Mouse (Mus musculus) embryo, embryonic 10.5 days (tissue): ENCODE results near the gene Chd1.

ENCODE experiments used
- DNase-seq: peaks from one replicate; pipeline ENCODE4 v3.0.0-alpha.2; 2015; ENCODE audit warnings: low spot score

Gene Chd1

DNA sequence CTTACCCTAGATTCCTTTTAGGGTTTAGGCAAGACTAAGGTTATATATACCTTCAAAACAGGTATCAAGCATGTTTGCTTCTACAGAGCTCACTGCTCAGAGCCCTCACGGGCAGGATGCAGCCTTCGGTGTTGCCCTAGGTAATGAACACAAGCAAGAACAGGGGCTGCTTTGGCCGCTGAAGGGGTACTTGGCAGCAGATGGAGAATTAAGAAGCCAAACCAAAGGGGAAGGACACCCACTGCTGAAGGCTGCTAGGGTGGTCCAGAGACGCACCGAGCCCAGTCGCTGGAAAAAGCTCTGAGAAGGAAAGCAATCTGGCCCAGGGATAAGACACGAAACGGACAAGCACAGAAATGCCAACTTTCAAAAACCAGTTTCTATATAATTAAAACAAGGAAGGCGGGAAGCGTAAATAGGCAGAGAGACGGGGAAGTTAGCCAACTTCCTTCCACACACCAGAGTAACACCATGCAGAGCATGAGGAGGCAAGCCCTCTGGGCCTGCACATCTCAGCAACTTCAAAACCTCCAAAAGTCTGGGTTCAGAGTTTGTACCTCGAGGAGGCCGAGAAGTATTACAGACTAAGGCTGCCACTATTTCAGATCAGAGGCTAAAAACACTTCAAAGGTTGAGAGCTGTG lies 107.5 kb downstream of the Chd1 start:
- no peak for DNase-seq

DNA sequence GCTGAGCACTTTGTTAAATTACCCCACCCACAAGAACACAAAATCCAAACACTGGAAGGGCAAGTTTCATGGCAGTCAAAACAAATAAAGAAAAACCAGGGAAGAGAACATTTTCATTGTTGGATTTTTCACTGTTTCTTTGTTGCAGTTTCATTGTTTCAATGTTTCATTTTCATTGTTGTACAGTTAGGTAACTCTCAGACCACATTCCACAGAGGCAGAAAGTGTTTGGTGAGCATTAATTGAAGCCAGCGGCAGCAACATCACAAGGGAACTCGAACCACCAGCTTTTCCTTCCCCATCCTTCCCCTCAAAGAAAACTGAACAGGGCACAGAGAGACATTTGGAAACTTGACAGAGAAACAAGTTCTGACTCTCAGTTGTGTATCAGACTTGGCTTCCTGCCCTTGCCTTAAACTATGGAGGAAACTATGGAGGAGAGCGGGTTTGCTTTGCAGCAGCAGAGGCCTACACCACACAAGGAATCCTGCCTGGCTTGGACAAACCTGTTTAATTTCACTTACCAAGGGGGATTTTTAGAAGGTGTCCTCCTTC lies 109.0 kb downstream of the Chd1 start:
- no peak for DNase-seq

- no peak for DNase-seq
Measured at GRCm38 (mm10) chr17:15815312-15816018, 110.7 kb downstream of the Chd1 start.

DNA sequence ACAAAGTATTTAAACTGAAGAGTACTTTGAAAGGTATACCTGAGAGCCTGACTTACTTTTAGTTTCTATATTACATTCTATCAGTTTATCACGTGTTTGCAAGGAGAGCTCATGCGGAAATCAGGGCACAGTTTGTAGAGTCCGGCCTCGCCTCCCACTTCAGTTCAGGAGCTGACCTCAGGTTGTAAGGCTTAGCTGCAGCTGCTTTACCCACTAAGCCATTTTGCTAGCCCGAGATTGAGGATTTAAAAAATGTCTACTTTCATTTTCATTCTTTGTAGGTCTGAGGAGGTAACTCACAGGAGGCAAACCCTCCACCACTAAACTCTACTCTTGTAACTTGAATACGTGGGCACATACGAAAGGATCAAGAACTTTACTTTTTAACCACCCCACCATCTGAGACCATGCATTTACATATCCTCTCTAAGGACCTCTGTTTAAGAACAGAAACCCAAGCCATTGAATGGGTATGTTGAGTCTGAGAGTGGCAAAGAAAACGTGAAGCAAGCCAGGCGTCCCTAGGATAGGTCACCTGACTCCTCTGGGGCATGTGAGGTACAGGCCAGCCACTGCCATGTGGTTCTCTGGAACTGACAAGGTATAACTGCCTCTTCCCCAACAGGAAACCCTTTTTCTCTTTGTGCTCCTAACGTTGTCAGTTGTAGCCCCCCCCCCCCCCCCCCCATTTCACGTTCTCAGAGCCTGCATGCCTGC lies 111.8 kb downstream of the Chd1 start:
- no peak for DNase-seq

DNA sequence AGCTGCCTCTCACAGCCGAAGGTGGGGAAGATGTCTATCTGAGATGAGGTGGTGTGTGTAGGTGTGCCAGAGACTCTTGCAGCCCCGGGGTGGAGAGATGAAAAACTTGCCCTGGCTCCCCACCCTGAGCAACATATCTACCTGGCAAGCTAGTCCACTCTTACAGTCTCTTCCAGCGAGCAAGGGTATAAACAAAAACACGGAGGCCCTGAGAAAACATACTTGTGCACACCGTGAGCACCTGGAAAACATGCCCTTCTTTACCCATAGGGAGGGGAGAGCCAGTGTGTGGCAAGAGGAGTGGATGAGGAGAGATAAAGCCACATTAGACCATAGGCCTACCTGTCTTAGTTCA lies 112.3 kb downstream of the Chd1 start:
- no peak for DNase-seq

DNA sequence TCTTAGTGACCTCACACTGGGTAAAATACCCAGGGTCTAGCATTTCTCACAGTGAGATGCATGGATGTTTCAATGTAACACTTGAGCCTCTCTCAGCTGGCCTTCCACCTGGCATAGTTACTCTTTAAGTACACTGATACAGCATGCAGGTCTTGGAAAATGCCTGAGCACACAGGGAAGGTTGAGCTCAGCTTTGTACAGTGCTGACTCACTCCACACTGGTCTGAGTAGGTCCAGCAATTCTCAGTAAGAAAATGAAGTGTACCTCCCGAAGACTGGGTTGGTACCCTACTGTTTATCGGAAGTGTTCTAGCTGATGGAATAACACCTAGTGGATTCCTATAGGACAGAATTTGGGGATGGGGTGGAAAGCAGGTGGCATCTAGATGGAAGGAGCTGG lies 112.9 kb downstream of the Chd1 start:
- no peak for DNase-seq

DNA sequence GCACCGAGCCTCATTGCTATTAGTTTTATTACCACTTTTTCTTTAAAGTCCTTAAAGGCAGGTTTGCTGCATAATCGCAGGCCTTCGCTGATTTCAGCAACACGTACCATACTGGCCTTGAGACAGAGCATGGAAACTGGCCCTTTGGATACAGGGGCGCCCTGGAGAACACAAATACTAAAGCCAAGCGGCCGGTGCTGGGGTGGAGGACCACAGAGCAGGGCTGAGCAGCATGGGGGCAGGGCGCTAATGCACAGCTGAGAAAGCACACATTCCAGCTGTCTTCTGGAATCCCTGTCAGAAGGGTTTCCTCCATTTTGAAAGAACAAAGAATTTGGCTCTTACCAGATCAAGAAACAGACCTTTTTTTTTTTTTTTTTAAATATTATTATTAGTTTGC lies 113.6 kb downstream of the Chd1 start:
- DNase-seq, result no peak

- no peak for DNase-seq
Measured at GRCm38 (mm10) chr17:15820146-15820545, 115.4 kb downstream of the Chd1 start.

- DNase-seq, result no peak
Measured at GRCm38 (mm10) chr17:15820761-15821160, 116.0 kb downstream of the Chd1 start.

DNA sequence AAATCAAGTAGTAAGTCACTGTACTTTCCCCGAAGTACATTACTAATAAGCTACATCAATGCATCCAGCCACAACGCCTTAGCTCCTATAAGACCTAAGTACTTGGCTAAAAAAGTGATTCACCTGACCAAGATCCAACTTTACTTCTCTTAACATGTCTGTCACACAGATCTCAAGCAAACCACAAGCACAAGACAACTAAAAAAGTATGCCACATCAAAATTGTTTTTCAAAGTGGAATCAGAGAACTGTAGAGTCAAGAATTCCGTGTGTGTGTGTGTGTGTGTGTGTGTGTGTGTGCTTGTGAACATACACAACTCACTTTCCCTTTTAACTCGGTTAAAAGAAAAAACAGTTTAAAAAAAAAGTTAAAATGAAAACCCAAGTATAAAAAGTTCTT lies 116.9 kb downstream of the Chd1 start:
- DNase-seq, result no peak
